Mouse (Mus musculus) forebrain, embryonic 13.5 days (tissue): ENCODE data around the gene Ctnnbl1. TPM values are rescaled to one million over a fixed set of nuclear protein-coding genes. Genes with fewer than 3 reads are reported as not detected.
A peak's percentile ranks its signal among the peaks of the same experiment; 100 is the strongest.

ENCODE experiments used
- ATAC-seq: fragments of 200-750 bp; cut with Nextera tagmentation; 2 replicates; pipeline ENCODE4 v1.8.0; 2017
- H3K27ac ChIP-seq: fragments of 300-500 bp; sonication (generic); 2 replicates; pipeline ENCODE4 v1.5.1; 2015; ENCODE audit warnings: inconsistent platforms, mild to moderate bottlenecking, moderate library complexity
- H3K27me3 ChIP-seq: fragments of 300-500 bp; sonication (generic); 2 replicates; pipeline ENCODE4 v1.6.1; 2015; ENCODE audit warnings: mild to moderate bottlenecking, inconsistent platforms
- H3K36me3 ChIP-seq: fragments of 300-500 bp; sonication (generic); 2 replicates; pipeline ENCODE4 v1.6.1; 2015; ENCODE audit warnings: mild to moderate bottlenecking, inconsistent platforms; ENCODE audit not compliant: poor library complexity, severe bottlenecking
- H3K4me1 ChIP-seq: fragments of 300-500 bp; sonication (generic); 2 replicates; pipeline ENCODE4 v1.6.1; 2015; ENCODE audit warnings: inconsistent platforms
- H3K4me2 ChIP-seq: fragments of 300-500 bp; sonication (generic); 2 replicates; pipeline ENCODE4 v1.6.1; 2015; ENCODE audit warnings: inconsistent platforms, mild to moderate bottlenecking, moderate library complexity
- H3K4me3 ChIP-seq: fragments of 300-500 bp; sonication (generic); 2 replicates; pipeline ENCODE4 v1.5.1; 2015; ENCODE audit warnings: mild to moderate bottlenecking, inconsistent platforms
- H3K9ac ChIP-seq: fragments of 300-500 bp; sonication (generic); 2 replicates; pipeline ENCODE4 v1.6.1; 2015; ENCODE audit warnings: mild to moderate bottlenecking, inconsistent platforms
- H3K9me3 ChIP-seq: fragments of 300-500 bp; sonication (generic); replicated peaks from 2 replicates; pipeline ENCODE4 v1.6.1; 2016; ENCODE audit warnings: inconsistent platforms
- WGBS: fragments of 180-500 bp; shearing (Covaris S2); methylation state at CpG from one replicate; pipeline ENCODE4 v1.1.7; 2015; 5-methylcytosine and 5-hydroxymethylcytosine counted together
- polyA plus RNA-seq: library from polyadenylated mRNA; unstranded; fragments of >200 nt; fragmentation: Nextera tagmentation; extraction: Ambion mirVana; gene quantifications from 2 replicates; pipeline ENCODE4 v1.2.1, GENCODE M21; 2015

Gene Ctnnbl1
- polyA plus RNA-seq, 1 experiment from 2014 or later, result 97.1 TPM

DNA sequence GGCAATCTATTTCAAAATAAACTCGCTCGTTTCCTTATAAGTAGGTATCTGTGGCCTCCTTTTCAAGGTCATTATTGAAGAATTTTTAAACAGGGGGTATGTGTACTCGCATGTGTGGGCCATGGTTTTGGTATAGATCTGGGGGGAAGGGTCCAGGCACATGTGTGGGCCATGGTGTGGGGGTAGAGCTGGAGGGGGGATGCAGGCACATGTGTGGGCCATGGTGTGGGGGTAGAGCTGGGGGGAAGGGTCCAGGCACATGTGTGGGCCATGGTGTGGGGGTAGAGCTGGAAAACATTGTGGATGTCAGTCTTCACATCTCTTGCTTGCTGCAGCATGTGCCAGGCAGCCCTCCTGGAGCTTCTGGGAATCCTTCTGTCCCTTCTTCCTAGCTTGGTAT, 129.9 kb downstream of the Ctnnbl1 start:
- Histone ChIP-seq H3K27me3 (no peaks in the 10 kb centered on the region), H3K4me2 (no peak overlapping the region), H3K36me3 (peaks cover 18% of the 10 kb centered on the region), H3K4me3 (no peak overlapping the region), H3K9me3 (no peaks in the 10 kb centered on the region), H3K4me1 (peaks cover 4% of the 10 kb centered on the region; the same call in 1 of the 2 replicates), H3K27ac (no peak overlapping the region), H3K9ac (no peak overlapping the region)
- 95% methylated on average over 3 of the region's 3 CpGs for WGBS
- no peak for ATAC-seq

DNA sequence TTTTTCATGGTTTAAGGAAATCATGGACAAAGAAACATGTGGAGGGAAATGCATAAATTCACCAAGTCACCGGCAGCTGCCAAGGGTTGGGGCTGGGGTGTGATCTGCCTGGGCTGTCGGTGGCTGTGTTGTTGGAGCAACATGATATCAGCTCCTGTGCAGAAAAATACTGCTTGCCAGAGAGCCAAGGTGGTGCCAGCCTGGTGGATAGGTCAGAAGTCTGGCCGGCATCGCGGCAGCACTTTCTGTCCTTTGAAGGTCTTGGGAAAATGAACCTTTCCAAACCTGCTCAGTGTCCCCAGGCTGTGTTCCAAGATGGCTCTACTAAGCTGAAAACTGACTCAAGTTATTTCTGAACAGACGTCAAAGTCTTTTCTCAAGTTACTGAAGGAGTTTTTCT, 133.0 kb downstream of the Ctnnbl1 start:
- H3K4me3 ChIP-seq, result no peak overlapping the region
- H3K9me3 ChIP-seq, result no peaks in the 10 kb centered on the region
- peaks cover 15% of the 10 kb centered on the region; the same call in 1 of the 2 replicates for H3K4me1 ChIP-seq
- H3K27me3 ChIP-seq, result no peaks in the 10 kb centered on the region
- 94% methylated on average over 6 of the region's 6 CpGs for WGBS
- ATAC-seq, result no peak
- H3K4me2 ChIP-seq, result no peak overlapping the region
- H3K36me3 ChIP-seq, result peaks cover 26% of the 10 kb centered on the region
- no peak overlapping the region for H3K9ac ChIP-seq
- H3K27ac ChIP-seq, result no peak overlapping the region

GRCm38 (mm10) chr2:157873223-157873622, 136.0 kb downstream of the Ctnnbl1 start:
- Histone ChIP-seq H3K36me3 (peaks cover 35% of the 10 kb centered on the region), H3K9ac (no peak overlapping the region), H3K4me1 (peaks cover 31% of the 10 kb centered on the region; the same call in 1 of the 2 replicates), H3K4me3 (no peak overlapping the region), H3K4me2 (no peak overlapping the region), H3K27me3 (no peaks in the 10 kb centered on the region), H3K9me3 (no peaks in the 10 kb centered on the region), H3K27ac (no peak overlapping the region)
- WGBS, result 76% methylated on average over 6 of the region's 6 CpGs
- ATAC-seq, result peak; percentile 34; the same call in 1 of the 2 replicates

GRCm38 (mm10) chr2:157873691-157874090, 136.5 kb downstream of the Ctnnbl1 start:
- peaks cover 32% of the 10 kb centered on the region; the same call in 1 of the 2 replicates for H3K4me1 ChIP-seq
- WGBS, result 77% methylated on average over 1 of the region's 1 CpGs
- ATAC-seq, result no peak
- peaks cover 31% of the 10 kb centered on the region for H3K36me3 ChIP-seq
- no peak overlapping the region for H3K4me3 ChIP-seq
- H3K27me3 ChIP-seq, result no peaks in the 10 kb centered on the region
- H3K9me3 ChIP-seq, result no peaks in the 10 kb centered on the region
- no peak overlapping the region for H3K27ac ChIP-seq
- no peak overlapping the region for H3K4me2 ChIP-seq
- H3K9ac ChIP-seq, result no peak overlapping the region

DNA sequence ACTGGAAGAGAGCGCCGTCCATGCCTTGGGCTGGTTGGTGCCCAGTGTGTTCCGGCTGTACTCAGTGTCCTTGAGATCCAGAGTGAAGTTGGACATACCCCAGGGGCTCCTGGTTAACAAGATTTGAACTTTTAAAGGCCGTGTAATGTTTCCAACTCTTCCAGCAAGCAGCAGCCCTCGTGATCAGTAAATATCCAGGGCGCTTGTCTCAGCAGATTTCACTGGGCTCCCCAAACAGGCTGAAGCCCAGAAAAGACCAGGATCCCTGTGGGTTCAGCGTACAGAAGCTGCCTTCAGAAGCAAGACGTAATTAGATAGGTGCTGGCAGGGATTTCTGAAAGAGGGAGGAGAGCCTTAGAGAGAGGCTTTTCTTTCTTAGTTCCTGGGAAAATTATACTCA, 137.9 kb downstream of the Ctnnbl1 start:
- Histone ChIP-seq H3K27me3 (no peaks in the 10 kb centered on the region), H3K27ac (0 out of 2 replicates have a peak overlapping the region, but pooled peaks have one; percentile 21), H3K9ac (no peak overlapping the region), H3K9me3 (no peaks in the 10 kb centered on the region), H3K36me3 (peaks cover 30% of the 10 kb centered on the region), H3K4me1 (peaks cover 32% of the 10 kb centered on the region; the same call in 1 of the 2 replicates), H3K4me3 (no peak overlapping the region), H3K4me2 (no peak overlapping the region)
- 59% methylated on average over 8 of the region's 8 CpGs for WGBS
- no peak for ATAC-seq

GRCm38 (mm10) chr2:157877394-157877793, 140.2 kb downstream of the Ctnnbl1 start:
- H3K36me3 ChIP-seq, result peaks cover 14% of the 10 kb centered on the region
- H3K4me1 ChIP-seq, result peaks cover 44% of the 10 kb centered on the region
- no peak overlapping the region for H3K27ac ChIP-seq
- H3K4me2 ChIP-seq, result no peak overlapping the region
- H3K4me3 ChIP-seq, result no peak overlapping the region
- no peak overlapping the region for H3K9ac ChIP-seq
- no peak for ATAC-seq
- H3K27me3 ChIP-seq, result no peaks in the 10 kb centered on the region
- H3K9me3 ChIP-seq, result no peaks in the 10 kb centered on the region
- WGBS, result 94% methylated on average over 3 of the region's 3 CpGs

GRCm38 (mm10) chr2:157877967-157878366, 140.8 kb downstream of the Ctnnbl1 start:
- ATAC-seq, result peak; percentile 62; the same call in 1 of the 2 replicates
- Histone ChIP-seq H3K27me3 (no peaks in the 10 kb centered on the region), H3K36me3 (peaks cover 9% of the 10 kb centered on the region), H3K4me3 (no peak overlapping the region), H3K27ac (no peak overlapping the region), H3K4me1 (peaks cover 41% of the 10 kb centered on the region), H3K4me2 (no peak overlapping the region), H3K9ac (no peak overlapping the region), H3K9me3 (no peaks in the 10 kb centered on the region)
- WGBS, result 64% methylated on average over 5 of the region's 5 CpGs

GRCm38 (mm10) chr2:157881939-157882338, 144.7 kb downstream of the Ctnnbl1 start:
- Histone ChIP-seq H3K4me1 (peaks cover 36% of the 10 kb centered on the region), H3K4me3 (no peak overlapping the region), H3K36me3 (peaks cover 30% of the 10 kb centered on the region), H3K27me3 (no peaks in the 10 kb centered on the region), H3K9ac (no peak overlapping the region), H3K9me3 (no peaks in the 10 kb centered on the region), H3K4me2 (no peak overlapping the region), H3K27ac (0 out of 2 replicates have a peak overlapping the region, but pooled peaks have one; percentile 1)
- ATAC-seq, result no peak
- 31% methylated on average over 11 of the region's 11 CpGs for WGBS

DNA sequence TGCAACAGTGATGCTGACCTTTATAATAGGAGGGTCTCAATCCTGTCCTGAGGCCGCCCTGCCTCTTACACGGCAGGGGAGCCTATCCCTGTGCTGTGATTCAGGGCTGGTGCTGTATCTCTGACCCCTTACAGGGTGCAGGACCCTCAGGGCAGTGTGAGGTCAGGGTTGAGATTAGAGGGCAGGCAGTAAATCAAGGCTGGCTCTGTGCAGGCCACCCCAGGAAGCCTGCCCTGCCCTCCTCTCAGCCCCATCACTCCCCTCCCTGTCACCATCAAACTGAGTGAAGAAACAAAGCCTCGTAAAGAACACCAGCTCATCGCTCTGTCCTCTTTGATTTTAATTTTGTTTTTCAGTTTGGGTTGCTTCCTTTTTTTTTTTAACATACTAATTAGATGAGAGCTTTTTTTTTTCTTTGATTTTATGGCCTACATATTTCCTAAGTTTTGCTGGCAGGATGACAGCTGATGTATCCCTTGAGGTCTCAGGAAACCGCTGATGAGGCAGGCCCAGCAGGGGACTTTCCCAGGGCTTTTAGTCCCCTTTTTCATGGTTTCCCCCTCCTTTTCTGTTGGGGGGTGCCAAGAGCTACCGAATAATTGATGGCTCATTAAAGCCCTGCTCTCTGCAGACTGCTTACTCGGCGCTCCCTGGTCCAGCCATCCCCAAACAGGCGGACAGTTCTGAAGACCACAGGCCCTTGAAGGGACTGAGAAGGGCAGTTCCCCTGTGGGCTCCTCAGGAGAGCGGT, 150.2 kb downstream of the Ctnnbl1 start:
- peak overlapping the region; percentile 0; the same call in 1 of the 2 replicates for H3K9ac ChIP-seq
- WGBS, result 17% methylated on average over 10 of the region's 10 CpGs

GRCm38 (mm10) chr2:157891166-157891565, 154.0 kb downstream of the Ctnnbl1 start:
- Histone ChIP-seq H3K36me3 (peaks cover 16% of the 10 kb centered on the region), H3K4me1 (peaks cover 39% of the 10 kb centered on the region)
- ATAC-seq, result no peak

More for the DNA sequence above, 150.2 kb downstream of the Ctnnbl1 start:
- Histone ChIP-seq H3K4me2 (no peak overlapping the region), H3K27ac (peak overlapping the region; percentile 22), H3K36me3 (peaks cover 40% of the 10 kb centered on the region), H3K4me3 (no peak overlapping the region), H3K9me3 (no peaks in the 10 kb centered on the region), H3K4me1 (peaks cover 44% of the 10 kb centered on the region), H3K27me3 (no peaks in the 10 kb centered on the region)
- ATAC-seq, result peak; percentile 52; the same call in 1 of the 2 replicates

DNA sequence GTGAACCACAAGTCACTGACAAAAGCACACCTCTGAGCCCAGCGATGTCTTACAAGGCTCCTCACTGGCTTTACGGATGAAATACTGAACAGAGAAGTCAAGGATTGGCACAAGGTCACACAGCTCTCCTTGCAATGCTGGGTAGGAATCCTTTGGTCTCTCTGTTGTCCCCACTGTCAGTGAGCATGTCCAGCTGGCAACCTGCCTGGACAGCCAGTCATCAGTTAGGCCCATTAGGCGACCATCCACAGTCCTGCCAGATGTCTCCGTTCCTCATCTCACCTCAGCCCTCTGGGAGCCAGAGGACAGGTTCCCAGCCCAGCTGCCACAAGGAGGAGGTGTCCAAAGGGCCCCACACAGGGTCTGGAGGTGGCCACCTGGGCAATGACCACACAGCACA, 159.9 kb downstream of the Ctnnbl1 start:
- Histone ChIP-seq H3K4me3 (no peak overlapping the region), H3K4me1 (peaks cover 2% of the 10 kb centered on the region; the same call in 1 of the 2 replicates), H3K27ac (no peak overlapping the region), H3K36me3 (no peaks in the 10 kb centered on the region), H3K9ac (no peak overlapping the region), H3K27me3 (peaks cover 10% of the 10 kb centered on the region), H3K4me2 (no peak overlapping the region), H3K9me3 (no peaks in the 10 kb centered on the region)
- 79% methylated on average over 4 of the region's 4 CpGs for WGBS
- ATAC-seq, result no peak

More at GRCm38 (mm10) chr2:157891166-157891565, 154.0 kb downstream of the Ctnnbl1 start:
- Histone ChIP-seq H3K27me3 (no peaks in the 10 kb centered on the region), H3K27ac (no peak overlapping the region), H3K9me3 (no peaks in the 10 kb centered on the region), H3K9ac (no peak overlapping the region), H3K4me3 (no peak overlapping the region), H3K4me2 (no peak overlapping the region)
- WGBS, result 75% methylated on average over 6 of the region's 6 CpGs

DNA sequence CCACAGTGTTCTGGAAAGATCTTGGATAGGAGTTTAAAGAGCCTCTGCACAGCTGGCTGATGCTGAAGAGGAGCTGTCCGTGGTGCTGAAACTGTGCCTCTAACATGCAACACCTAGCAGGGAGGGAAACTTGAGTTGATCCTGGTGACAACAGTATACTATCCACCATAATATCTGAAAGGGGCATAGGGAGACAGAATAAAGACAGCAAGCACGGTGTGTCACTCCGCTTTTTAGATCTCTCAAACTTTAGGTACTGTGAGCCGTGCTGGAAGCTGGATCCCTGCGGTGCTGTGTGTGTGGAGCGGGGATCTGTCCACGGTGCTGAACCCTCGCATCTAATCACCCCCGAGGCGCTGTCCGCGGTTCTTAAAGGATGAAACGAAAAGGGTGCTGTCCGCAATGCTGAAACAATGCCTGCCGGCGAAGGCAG, 176.0 kb downstream of the Ctnnbl1 start:
- Histone ChIP-seq H3K9me3 (no peaks in the 10 kb centered on the region), H3K4me3 (no peak overlapping the region; the same call in 1 of the 2 replicates), H3K9ac (no peak overlapping the region), H3K27ac (no peak overlapping the region), H3K36me3 (no peaks in the 10 kb centered on the region), H3K4me2 (peak overlapping the region; percentile 70), H3K27me3 (peaks cover 62% of the 10 kb centered on the region), H3K4me1 (peaks cover 17% of the 10 kb centered on the region)
- ATAC-seq, result no peak
- WGBS, result 1% methylated on average over 16 of the region's 16 CpGs
